Mouse (Mus musculus): Measurements from ENCODE around the gene A130010J15Rik. TPM values are rescaled to one million over a fixed set of nuclear protein-coding genes. Genes with fewer than 3 reads are reported as not detected.

A130010J15Rik gene
- total and polyA plus RNA-seq, 2 experiments from 2014 or later, result 8.9 to 11.2 TPM

DNA sequence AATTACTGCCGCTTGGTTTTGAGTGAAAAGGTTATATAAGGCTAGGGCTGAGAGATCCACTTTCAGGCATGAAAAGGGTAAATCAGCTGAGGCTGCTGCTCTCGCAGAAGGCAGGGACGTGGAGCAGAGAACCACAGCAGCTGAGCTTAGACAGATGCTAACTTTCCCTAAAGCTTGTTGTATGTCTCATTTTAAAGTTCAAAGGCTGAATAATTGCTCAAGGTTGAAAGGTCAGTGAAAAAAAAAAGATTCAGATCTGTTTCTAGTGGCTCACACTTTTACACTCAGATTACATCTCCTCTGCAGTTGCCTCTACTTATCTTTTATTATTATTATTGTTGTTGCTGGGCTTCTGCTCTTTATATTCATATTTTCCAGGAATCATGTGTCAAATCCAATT, 57.7 kb downstream of the A130010J15Rik start:
- H3K4me2 ChIP-seq (ENCODE audit: low read depth, low read length), result no peak overlapping the region
- no peak for ATAC-seq
- H3K27ac ChIP-seq, result no peak overlapping the region
- no peaks in the 10 kb centered on the region for H3K27me3 ChIP-seq (ENCODE audit: insufficient read depth, low read length)
- H3K4me1 ChIP-seq (ENCODE audit: insufficient read depth, low read length), result no peaks in the 10 kb centered on the region
- no peak overlapping the region for H3K4me3 ChIP-seq (ENCODE audit: low read length)
- DNase-seq (ENCODE audit: low spot score), result no peak
- no peak overlapping the region for H3K9ac ChIP-seq (replicated peaks; ENCODE audit: low read length)
- no peak for TF ChIP-seq CTCF (IDR thresholded peaks at IDR 0.05; ENCODE audit: low read depth)
- H3K9me3 ChIP-seq (ENCODE audit: low read length), result no peaks in the 10 kb centered on the region
- H3K36me3 ChIP-seq (ENCODE audit: insufficient read depth, low read length), result no peaks in the 10 kb centered on the region
- WGBS, result 42% methylated on average over 3 of the region's 3 CpGs

DNA sequence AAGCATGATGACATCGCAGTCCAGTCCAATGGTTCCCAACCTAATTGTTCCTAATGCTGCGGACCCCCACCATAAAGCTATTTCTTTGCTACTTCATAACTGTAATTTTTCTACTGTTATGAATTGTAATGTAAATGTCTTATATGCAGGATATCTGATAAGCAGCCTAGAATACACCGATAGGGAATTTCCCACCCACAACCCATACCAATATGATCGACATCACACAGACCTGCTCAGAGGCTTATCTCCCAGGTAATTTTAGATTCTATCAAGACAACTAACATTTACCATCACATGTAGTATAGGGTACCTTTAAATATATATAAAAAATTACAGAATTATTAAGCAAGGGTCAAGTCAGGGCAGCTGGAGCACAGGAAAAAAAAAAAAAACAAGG, 58.3 kb downstream of the A130010J15Rik start:
- H3K36me3 ChIP-seq (ENCODE audit: insufficient read depth, low read length), result no peaks in the 10 kb centered on the region
- no peak overlapping the region for H3K4me3 ChIP-seq (ENCODE audit: low read length)
- no peak overlapping the region for H3K27ac ChIP-seq
- DNase-seq (ENCODE audit: low spot score) (no peak), ATAC-seq (no peak)
- H3K4me1 ChIP-seq (ENCODE audit: insufficient read depth, low read length), result no peaks in the 10 kb centered on the region
- 93% methylated on average over 4 of the region's 4 CpGs for WGBS
- no peak overlapping the region for H3K9ac ChIP-seq (replicated peaks; ENCODE audit: low read length)
- no peak overlapping the region for H3K4me2 ChIP-seq (ENCODE audit: low read depth, low read length)
- H3K9me3 ChIP-seq (ENCODE audit: low read length), result no peaks in the 10 kb centered on the region
- no peaks in the 10 kb centered on the region for H3K27me3 ChIP-seq (ENCODE audit: insufficient read depth, low read length)
- no peak for TF ChIP-seq CTCF (IDR thresholded peaks at IDR 0.05; ENCODE audit: low read depth)

DNA sequence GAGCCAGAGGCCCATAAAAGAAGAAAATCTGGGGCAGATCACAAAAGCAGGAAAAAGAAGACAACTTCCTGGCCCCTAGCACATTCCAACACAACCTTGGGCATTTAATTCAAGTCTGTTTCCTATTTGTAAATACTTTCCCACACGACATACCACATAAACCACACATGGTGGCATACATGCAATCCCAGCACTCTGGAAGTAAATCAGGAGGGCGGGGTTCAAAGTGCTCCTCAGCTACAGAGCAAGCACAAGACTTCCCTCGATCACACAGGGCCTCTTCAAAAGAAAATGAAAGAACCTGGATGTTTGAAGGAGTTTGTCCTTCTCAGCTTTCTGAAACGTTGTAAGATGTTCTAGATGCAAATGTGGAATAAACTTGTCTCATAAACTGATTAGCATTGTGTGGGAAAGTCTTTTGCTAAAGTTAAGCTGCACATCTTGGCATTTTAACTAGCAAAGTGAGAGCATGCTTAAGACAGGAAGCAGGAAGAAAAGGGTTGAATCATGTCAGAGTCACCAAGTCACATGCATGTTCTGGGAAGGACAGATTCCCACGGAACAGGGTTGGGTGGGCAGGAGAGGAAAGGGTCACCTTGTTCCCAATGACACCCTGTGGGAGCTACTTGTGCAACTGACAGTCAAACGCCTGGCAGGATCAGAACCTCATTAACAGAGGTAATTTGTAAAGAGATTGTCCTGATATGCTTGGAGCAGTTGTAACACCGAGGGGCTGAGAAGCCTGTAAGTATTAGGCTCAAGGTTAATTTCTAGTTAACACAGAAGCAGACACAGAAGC, 59.1 kb downstream of the A130010J15Rik start:
- Histone ChIP-seq H3K9me3 (ENCODE audit: low read length) (no peaks in the 10 kb centered on the region), H3K4me1 (ENCODE audit: insufficient read depth, low read length) (no peaks in the 10 kb centered on the region), H3K4me3 (ENCODE audit: low read length) (no peak overlapping the region), H3K4me2 (ENCODE audit: low read depth, low read length) (no peak overlapping the region), H3K27ac (no peak overlapping the region), H3K27me3 (ENCODE audit: insufficient read depth, low read length) (no peaks in the 10 kb centered on the region), H3K36me3 (ENCODE audit: insufficient read depth, low read length) (no peaks in the 10 kb centered on the region), H3K9ac (replicated peaks; ENCODE audit: low read length) (no peak overlapping the region)
- 52% methylated on average over 7 of the region's 7 CpGs for WGBS
- no peak for TF ChIP-seq CTCF (IDR thresholded peaks at IDR 0.05; ENCODE audit: low read depth)
- no peak for ATAC-seq
- no peak for DNase-seq (ENCODE audit: low spot score)

Other genes with a start within 250 kb of the A130010J15Rik start
- gene Syt14, start 132.3 kb upstream of the A130010J15Rik start, total RNA-seq (2014; rRNA removed), result 9.9 and 10.8 TPM in 2 replicates
- 4.1 and 4.6 TPM in 2 replicates for gene Syt14, start 132.3 kb upstream of the A130010J15Rik start, polyA plus RNA-seq (2015; fragmentation: Nextera tagmentation; extraction: Ambion mirVana)
- gene Diexf, start 37.8 kb upstream of the A130010J15Rik start, total RNA-seq (2014; rRNA removed), result 8.6 and 9.8 TPM in 2 replicates
- 3.5 and 4.9 TPM in 2 replicates for gene Diexf, start 37.8 kb upstream of the A130010J15Rik start, polyA plus RNA-seq (2015; fragmentation: Nextera tagmentation; extraction: Ambion mirVana)
- gene Irf6, start 14.9 kb upstream of the A130010J15Rik start, total RNA-seq (2014; rRNA removed), result 0.47 and 0.78 TPM in 2 replicates
- gene Irf6, start 14.9 kb upstream of the A130010J15Rik start, polyA plus RNA-seq (2015; fragmentation: Nextera tagmentation; extraction: Ambion mirVana), result 0.44 and 0.66 TPM in 2 replicates
- 0.78 and 1.5 TPM in 2 replicates for gene Traf3ip3, start 33.7 kb downstream of the A130010J15Rik start, total RNA-seq (2014; rRNA removed)
- 1.9 TPM in 2 replicates for gene Traf3ip3, start 33.7 kb downstream of the A130010J15Rik start, polyA plus RNA-seq (2015; fragmentation: Nextera tagmentation; extraction: Ambion mirVana)
- 1.0 and 1.3 TPM in 2 replicates for gene Lamb3, start 39.7 kb downstream of the A130010J15Rik start, total RNA-seq (2014; rRNA removed)
- gene Lamb3, start 39.7 kb downstream of the A130010J15Rik start, polyA plus RNA-seq (2015; fragmentation: Nextera tagmentation; extraction: Ambion mirVana), result 0.36 and 0.52 TPM in 2 replicates
- 2.3 and 2.5 TPM in 2 replicates for gene Hsd11b1, start 96.0 kb downstream of the A130010J15Rik start, total RNA-seq (2014; rRNA removed)
- 2.5 and 2.7 TPM in 2 replicates for gene Hsd11b1, start 96.0 kb downstream of the A130010J15Rik start, polyA plus RNA-seq (2015; fragmentation: Nextera tagmentation; extraction: Ambion mirVana)
- gene G0s2, start 105.2 kb downstream of the A130010J15Rik start, total RNA-seq (2014; rRNA removed), result 7.4 and 12.1 TPM in 2 replicates
- 7.0 and 9.1 TPM in 2 replicates for gene G0s2, start 105.2 kb downstream of the A130010J15Rik start, polyA plus RNA-seq (2015; fragmentation: Nextera tagmentation; extraction: Ambion mirVana)
- gene Camk1g, start 202.3 kb downstream of the A130010J15Rik start, total RNA-seq (2014; rRNA removed), result 32.9 and 34.6 TPM in 2 replicates
- 30.9 and 35.1 TPM in 2 replicates for gene Camk1g, start 202.3 kb downstream of the A130010J15Rik start, polyA plus RNA-seq (2015; fragmentation: Nextera tagmentation; extraction: Ambion mirVana)